Mouse (Mus musculus): ENCODE measurements around the gene Eif4e1b.
"Not testable (repeated sequence)": the region's sequence is repeated elsewhere in the genome, so short reads cannot be mapped to it uniquely, and the experiment has no call there.

Eif4e1b gene

GRCm38 (mm10) chr13:54760164-54760795 lies 23.5 kb upstream of the Eif4e1b start:
- DNase-seq, result no peak

GRCm38 (mm10) chr13:54760906-54761305 lies 22.9 kb upstream of the Eif4e1b start:
- no peak for DNase-seq

GRCm38 (mm10) chr13:54765281-54766191 lies 18.3 kb upstream of the Eif4e1b start:
- DNase-seq, result peak; percentile 7

- DNase-seq, result peak; percentile 75
These were observed 17.5 kb upstream of the Eif4e1b start, which contains the start of gene Sncb for GRCm38 (mm10) chr13:54766192-54766768. Sncb (minus strand) TSS chr13:54766595.

- DNase-seq, result no peak
These were observed 16.8 kb upstream of the Eif4e1b start for GRCm38 (mm10) chr13:54767012-54767411.

GRCm38 (mm10) chr13:54780592-54780991 lies 3.2 kb upstream of the Eif4e1b start:
- no peak for DNase-seq

GRCm38 (mm10) chr13:54781086-54781485 lies 2.7 kb upstream of the Eif4e1b start:
- no peak for DNase-seq

GRCm38 (mm10) chr13:54783235-54783634 lies 563 bp upstream of the Eif4e1b start:
- DNase-seq, result no peak

GRCm38 (mm10) chr13:54787591-54787990 lies 3.8 kb downstream of the Eif4e1b start:
- DNase-seq, result not testable (repeated sequence)

GRCm38 (mm10) chr13:54788740-54789560 lies 5.2 kb downstream of the Eif4e1b start, which contains the start of gene Tspan17:
Tspan17 (plus strand) TSS chr13:54789377.
- peak; percentile 58 for DNase-seq

- no peak for DNase-seq
These were observed 6.0 kb downstream of the Eif4e1b start for GRCm38 (mm10) chr13:54789561-54790397.

GRCm38 (mm10) chr13:54792259-54793230 lies 8.7 kb downstream of the Eif4e1b start:
- no peak for DNase-seq

- DNase-seq, result no peak
These were observed 10.3 kb downstream of the Eif4e1b start for GRCm38 (mm10) chr13:54794002-54794577.

GRCm38 (mm10) chr13:54794843-54795242 lies 11.0 kb downstream of the Eif4e1b start:
- no peak for DNase-seq

GRCm38 (mm10) chr13:54797356-54797755 lies 13.6 kb downstream of the Eif4e1b start:
- peak; percentile 14 for DNase-seq

GRCm38 (mm10) chr13:54797861-54798643 lies 14.3 kb downstream of the Eif4e1b start:
- DNase-seq, result no peak

- no peak for DNase-seq
These were observed 14.9 kb downstream of the Eif4e1b start for GRCm38 (mm10) chr13:54798740-54799139.

GRCm38 (mm10) chr13:54799701-54800100 lies 15.9 kb downstream of the Eif4e1b start:
- DNase-seq, result peak; percentile 62

- DNase-seq, result no peak
These were observed 16.4 kb downstream of the Eif4e1b start for GRCm38 (mm10) chr13:54800206-54800605.

All from thymus, postnatal 14 days (tissue).